Mouse (Mus musculus) embryonic stem cell, embryonic (primary cell): ENCODE data around the gene Timm50.

ENCODE experiments used
- CTCF ChIA-PET, 4 experiments: fragments of 300-600 bp in 2 of 4; fragments of 350-600 bp in 2 of 4; sonication (Branson Sonifier 250); formaldehyde crosslinking; loops; one replicate each; lab custom pipeline; 2022; ENCODE audit warnings: inconsistent platforms in 2 of 4; lab: Charles Lee
- POLR2A ChIA-PET, 4 experiments: fragments of 300-600 bp in 2 of 4; fragments of 350-600 bp in 2 of 4; sonication (Branson Sonifier 250); formaldehyde crosslinking; loops; one replicate each; lab custom pipeline; 2022; ENCODE audit warnings: antibody characterized with exemption in 4 of 4, inconsistent platforms in 1 of 4; lab: Charles Lee

Gene Timm50

DNA sequence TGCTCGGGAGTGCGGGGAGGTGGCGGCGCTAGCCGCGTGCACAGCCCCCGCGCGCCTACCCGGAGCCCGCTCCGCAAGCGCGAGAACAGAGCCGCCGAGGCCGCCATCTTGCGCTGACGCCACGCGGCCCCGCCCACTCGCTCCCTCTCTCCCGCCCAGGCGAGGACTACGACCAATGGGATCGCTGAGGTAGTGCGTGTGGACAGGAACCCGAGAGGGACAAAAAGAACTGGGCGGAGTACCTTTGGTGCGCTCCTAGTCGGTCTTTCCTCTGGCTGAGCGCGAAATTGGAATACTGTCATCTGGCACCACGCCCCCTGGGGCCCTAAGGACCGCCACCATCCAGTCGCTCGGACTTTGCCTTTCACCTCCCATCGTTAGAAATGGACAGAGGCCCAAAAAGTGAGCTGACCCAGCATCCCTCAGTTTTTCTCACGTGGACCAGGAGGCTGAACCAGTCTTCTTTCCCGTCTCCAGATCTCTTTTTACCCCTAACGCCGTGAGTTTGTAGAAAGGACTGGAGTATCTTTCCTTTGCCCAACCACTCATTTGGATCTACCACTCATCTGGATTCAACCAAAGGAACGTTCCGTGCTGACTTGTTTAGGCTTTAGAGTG lies at the start of gene Timm50:
Timm50 (minus strand) TSS at position 147 of the 618 bp plus-strand sequence.
- CTCF ChIA-PET: no interaction called here
- POLR2A ChIA-PET: interaction anchor here in 2 of 4 experiments (0.7 to 5.3 kb wide), 10 partner anchors 9 to 40 kb away, joined by 3 to 36 read pairs (median 4); partner anchors contain the start of genes Rps16 (in 2 of the 2), Selenov (in 2 of the 2), Dll3 (in 1 of the 2) and Supt5 (in 1 of the 2)

DNA sequence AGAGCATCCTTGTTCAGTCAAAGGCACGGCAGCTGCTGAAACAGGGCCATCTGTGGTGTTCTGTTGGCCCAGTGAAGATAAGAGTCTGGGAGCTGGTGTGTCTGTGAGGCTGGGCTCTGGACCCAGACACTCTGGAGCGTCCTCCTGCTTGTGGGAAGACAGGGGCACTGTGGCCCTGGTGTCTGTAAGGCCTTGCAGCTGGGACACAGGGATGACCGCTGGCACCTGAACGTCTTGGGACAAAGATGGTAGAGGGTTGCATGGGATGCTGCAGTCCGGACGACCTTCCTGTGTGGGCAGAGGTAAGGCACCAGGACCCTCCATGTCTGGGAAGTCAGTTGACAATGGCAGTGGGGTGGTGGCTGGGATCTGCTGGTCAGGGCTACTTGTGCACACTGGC lies 48.4 kb upstream of the Timm50 start:
- ChIA-PET POLR2A (interaction anchor here in 3 of 4 experiments (1.4 to 50.6 kb wide), 10 partner anchors 1 to 31 kb away, joined by 3 to 1116 read pairs (median 90); partner anchors contain the start of genes Rps16 (in 3 of the 3), Supt5 (in 2 of the 3), Med29 (in 1 of the 3) and Paf1 (in 1 of the 3)), CTCF (interaction anchor here in 1 of 4 experiments (1.7 to 2.8 kb wide), 2 partner anchors 11 to 15 kb away, joined by 4 to 6 read pairs; no protein-coding TSS in a partner anchor)

DNA sequence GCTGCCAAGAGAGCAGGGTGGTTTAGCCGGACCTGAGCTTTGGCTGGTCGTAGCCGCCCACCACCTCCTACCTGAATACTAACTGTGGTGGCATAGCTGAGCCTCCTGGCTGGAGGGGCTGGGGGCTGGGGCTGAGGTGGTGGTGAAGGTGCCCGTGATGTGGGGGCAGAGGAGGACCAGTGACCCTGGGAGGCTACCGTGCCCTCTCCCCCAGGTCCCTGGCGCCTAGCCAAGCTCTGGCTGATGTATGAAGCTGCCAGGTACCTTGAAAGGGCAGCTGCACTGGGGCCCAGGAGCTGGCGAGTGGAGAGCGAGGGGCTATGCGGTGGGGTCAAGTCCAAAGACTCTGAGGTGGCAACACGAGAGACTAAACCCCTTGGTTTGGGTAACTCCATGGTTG lies 48.0 kb upstream of the Timm50 start:
- POLR2A ChIA-PET: interaction anchor here in 3 of 4 experiments (0.5 to 50.6 kb wide), 12 partner anchors 0 to 188 kb away, joined by 3 to 1116 read pairs (median 90); partner anchors contain the start of genes Rps16 (in 3 of the 3), Supt5 (in 2 of the 3), Med29 (in 1 of the 3) and Paf1 (in 1 of the 3)

DNA sequence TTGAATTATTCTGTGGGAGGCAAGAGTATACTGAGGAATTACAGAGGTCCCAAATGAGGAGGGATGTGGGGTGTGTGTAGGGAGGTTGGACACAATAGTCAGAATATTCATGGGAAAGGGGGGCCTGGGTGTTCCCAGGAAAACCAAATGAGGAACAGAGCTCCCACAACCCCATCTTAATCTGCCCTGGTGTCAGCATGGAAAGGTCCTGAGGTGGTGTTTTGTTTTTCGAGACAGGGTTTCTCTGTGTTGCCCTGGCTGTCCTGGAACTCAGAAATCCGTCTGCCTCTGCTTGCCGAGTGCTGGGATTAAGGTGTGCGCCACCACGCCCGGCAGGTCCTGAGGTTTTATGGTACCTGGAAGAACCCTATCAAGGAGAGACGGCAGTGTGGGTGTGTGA lies 46.6 kb upstream of the Timm50 start:
- POLR2A ChIA-PET: interaction anchor here (0.6 to 50.6 kb wide), 26 partner anchors 1 to 871 kb away, joined by 3 to 1116 read pairs (median 5); partner anchors contain the start of genes Supt5 (in 3 of the 4), Med29 (in 2 of the 4), Paf1 (in 2 of the 4) and Rps16 (in 2 of the 4)
- CTCF ChIA-PET: interaction anchor here in 3 of 4 experiments (1.4 to 4.0 kb wide), 5 partner anchors 12 to 32 kb away, joined by 3 to 22 read pairs (median 9); no protein-coding TSS in a partner anchor

More for the DNA sequence above, 48.0 kb upstream of the Timm50 start:
- CTCF ChIA-PET: interaction anchor here in 1 of 4 experiments (2.8 to 4.0 kb wide), 2 partner anchors 11 to 15 kb away, joined by 6 to 22 read pairs; no protein-coding TSS in a partner anchor

DNA sequence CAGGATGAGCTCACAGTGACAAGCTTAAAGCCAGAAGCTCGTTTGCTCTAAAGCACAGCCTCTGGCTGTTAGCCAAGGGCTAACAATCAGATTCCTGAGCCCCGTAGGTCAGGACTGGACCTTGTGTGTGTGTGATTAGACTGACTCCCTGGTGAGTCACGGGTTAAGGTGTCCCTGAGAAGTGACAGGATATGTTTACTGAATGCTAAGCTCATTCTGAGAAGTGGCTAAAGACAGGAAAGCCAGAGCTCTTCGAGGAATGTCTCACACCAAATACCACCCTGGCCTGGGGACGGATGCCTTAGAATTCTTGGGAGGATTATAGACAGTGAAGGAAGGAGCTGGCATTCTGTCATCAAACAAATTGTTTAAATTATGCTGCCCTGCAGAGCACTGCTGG lies 46.1 kb upstream of the Timm50 start:
- POLR2A ChIA-PET: interaction anchor here (0.6 to 50.6 kb wide), 30 partner anchors 2 to 871 kb away, joined by 3 to 1116 read pairs (median 5); partner anchors contain the start of genes Med29 (in 4 of the 4), Paf1 (in 4 of the 4), Supt5 (in 3 of the 4) and Gmfg (in 1 of the 4)

DNA sequence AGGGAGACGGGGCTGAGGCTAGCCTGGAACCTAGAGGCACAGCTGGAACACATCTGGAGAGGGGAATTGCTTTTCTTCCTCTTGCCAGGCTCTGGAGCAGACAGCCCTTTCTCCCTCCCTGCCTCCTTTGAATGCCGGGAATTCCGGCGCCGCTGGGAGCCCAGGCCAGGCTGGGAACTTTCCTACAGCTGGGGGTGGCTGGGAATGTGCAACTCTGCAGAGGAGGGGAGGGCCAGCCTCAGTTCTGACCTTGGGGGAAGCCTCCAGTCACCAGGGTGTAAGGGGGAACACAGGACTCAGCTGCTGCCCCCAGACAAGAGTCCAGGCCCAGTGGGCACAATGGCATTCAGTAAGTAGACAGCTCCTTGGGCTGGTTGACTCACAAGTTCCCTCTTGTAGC lies 45.1 kb upstream of the Timm50 start:
- POLR2A ChIA-PET: interaction anchor here (0.6 to 50.6 kb wide), 26 partner anchors 3 to 1156 kb away, joined by 3 to 1116 read pairs (median 6); partner anchors contain the start of genes Med29 (in 4 of the 4), Paf1 (in 4 of the 4), Supt5 (in 2 of the 4) and Fbl (in 1 of the 4)
- CTCF ChIA-PET: interaction anchor here in 3 of 4 experiments (0.7 to 4.0 kb wide), 8 partner anchors 12 to 243 kb away, joined by 3 to 22 read pairs (median 4); partner anchors contain the start of gene Zfp36 (in 1 of the 3)

More for the DNA sequence above, 46.1 kb upstream of the Timm50 start:
- CTCF ChIA-PET: interaction anchor here (0.5 to 4.0 kb wide), 7 partner anchors 13 to 391 kb away, joined by 3 to 22 read pairs (median 4); no protein-coding TSS in a partner anchor

DNA sequence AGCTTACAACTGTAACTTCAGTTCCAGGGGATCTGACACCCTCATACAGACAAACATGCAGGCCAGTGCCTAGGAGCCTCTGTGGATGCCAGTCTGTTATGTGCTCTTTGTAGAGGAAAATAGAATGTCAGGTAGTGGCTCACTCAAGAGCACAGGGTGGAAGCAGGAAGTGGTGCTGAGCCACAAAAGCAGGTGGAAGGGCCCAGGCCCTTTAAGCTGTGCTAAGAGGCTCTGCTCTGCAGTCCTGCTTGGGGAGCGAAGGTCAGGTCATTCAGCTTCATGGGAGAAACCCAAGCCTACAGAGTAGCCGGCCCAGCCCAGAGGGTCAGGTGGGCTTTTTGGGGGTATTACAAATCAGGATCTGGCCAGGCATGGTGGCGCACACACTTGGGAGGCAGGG lies 43.3 kb upstream of the Timm50 start:
- POLR2A ChIA-PET: interaction anchor here in 2 of 4 experiments (1.0 to 50.6 kb wide), 12 partner anchors 4 to 304 kb away, joined by 3 to 1116 read pairs (median 80); partner anchors contain the start of genes Med29 (in 2 of the 2), Paf1 (in 2 of the 2), Supt5 (in 2 of the 2) and Plekhg2 (in 1 of the 2)
- CTCF ChIA-PET: interaction anchor here in 1 of 4 experiments (1.8 to 1.9 kb wide), 2 partner anchors 14 to 15 kb away, joined by 3 to 4 read pairs; no protein-coding TSS in a partner anchor

DNA sequence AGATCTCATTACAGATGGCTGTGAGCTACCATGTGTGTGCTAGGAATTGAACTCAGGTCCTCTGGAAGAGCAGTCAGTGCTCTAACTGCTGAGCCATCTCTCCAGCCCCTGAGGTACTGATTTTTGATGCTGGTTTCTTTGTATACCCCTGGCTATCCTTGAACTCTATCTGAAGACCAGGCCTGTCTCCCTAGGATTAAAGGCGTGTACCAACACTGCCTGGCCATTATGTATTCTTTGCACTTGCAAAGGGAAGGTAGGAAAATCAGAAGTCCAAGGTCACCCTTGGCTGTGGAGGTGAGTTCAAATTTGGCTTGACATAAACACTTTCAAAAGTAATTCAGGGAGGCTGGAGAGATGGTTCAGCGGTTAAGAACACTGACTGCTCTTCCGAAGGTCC lies 42.7 kb upstream of the Timm50 start:
- ChIA-PET CTCF (interaction anchor here in 2 of 4 experiments (0.7 to 1.9 kb wide), 5 partner anchors 10 to 15 kb away, joined by 3 to 5 read pairs (median 3); no protein-coding TSS in a partner anchor), POLR2A (interaction anchor here in 3 of 4 experiments (1.0 to 50.6 kb wide), 18 partner anchors 5 to 303 kb away, joined by 3 to 1116 read pairs (median 8); partner anchors contain the start of genes Med29 (in 3 of the 3), Paf1 (in 3 of the 3), Supt5 (in 2 of the 3) and Pak4 (in 1 of the 3))

DNA sequence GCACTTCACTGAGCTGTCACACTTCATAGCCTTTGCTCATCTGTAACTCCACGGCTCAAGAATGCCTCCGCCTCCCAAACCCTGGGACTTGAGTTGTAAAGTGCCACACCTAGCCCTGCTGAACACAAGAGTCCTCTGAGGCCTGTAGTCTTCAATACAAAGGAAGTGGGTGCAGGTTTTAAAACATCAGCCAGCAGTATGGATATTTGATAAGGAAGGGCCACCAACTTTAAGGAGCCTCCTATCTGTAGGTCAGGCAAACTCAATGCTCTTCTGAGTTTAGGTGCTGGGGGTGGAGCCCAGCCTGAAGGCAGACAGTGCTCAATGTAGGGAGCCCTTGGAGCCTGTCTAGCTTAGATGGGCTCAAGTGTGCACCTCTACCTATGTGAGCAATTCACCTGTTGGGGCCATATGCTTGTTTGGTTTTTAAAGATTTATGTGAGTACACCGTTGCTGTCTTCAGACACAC lies 42.3 kb upstream of the Timm50 start:
- ChIA-PET CTCF (interaction anchor here in 2 of 4 experiments (0.7 to 1.9 kb wide), 5 partner anchors 9 to 15 kb away, joined by 3 to 5 read pairs (median 3); no protein-coding TSS in a partner anchor), POLR2A (interaction anchor here in 3 of 4 experiments (1.0 to 50.6 kb wide), 20 partner anchors 5 to 303 kb away, joined by 3 to 1116 read pairs (median 22); partner anchors contain the start of genes Med29 (in 3 of the 3), Paf1 (in 3 of the 3), Supt5 (in 3 of the 3) and Pak4 (in 1 of the 3))

DNA sequence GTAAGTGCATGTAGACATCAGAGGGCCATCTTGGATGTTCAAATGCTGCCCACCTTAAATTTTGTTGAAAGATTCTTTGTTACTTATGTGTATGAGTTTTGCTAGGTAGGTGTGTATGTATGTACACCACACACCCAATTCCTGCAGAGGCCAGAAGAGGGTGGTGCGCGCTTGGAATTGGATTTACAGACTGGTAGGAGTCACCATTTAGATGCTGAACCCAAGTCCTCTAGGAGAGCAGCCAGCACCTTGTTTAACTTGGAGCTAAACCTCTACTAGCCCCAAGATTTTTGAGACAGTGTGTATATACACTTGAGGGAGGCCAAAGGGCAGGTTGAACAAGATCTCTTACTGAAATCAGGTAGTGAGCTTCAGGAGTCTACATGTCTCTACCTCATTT lies 41.4 kb upstream of the Timm50 start:
- ChIA-PET CTCF (interaction anchor here in 2 of 4 experiments (1.5 to 2.5 kb wide), 4 partner anchors 8 to 54 kb away, joined by 3 to 5 read pairs (median 4); no protein-coding TSS in a partner anchor), POLR2A (interaction anchor here (0.5 to 50.6 kb wide), 29 partner anchors 6 to 1046 kb away, joined by 3 to 1116 read pairs (median 6); partner anchors contain the start of genes Med29 (in 3 of the 4), Paf1 (in 3 of the 4), Supt5 (in 3 of the 4) and Eid2b (in 1 of the 4))

DNA sequence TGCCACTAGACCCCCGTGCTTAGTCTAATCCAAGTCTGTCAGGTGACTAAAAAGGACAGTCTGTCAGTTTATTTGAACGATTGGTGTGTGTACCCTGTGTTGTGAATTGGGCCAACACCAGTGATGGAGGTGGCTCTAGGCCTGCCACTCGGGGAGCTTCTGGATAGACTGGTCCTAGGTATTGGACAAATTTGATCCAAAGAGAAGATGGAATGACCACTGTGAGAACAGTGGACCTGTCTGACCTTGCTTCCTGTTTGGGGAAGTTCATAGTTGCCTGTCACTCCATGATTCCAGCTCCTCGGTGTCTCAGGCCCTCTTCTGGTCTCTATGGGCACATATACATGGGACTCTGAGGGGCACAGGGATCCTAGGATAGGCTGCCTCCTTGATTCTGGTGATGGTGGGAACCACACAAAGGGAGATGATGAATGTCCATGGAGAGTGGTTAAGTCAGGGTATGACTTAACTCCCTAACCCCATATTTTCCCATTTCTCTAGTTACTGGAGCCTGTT lies 39.9 kb upstream of the Timm50 start:
- ChIA-PET POLR2A (interaction anchor here (0.5 to 50.6 kb wide), 68 partner anchors 8 to 844 kb away, joined by 3 to 1116 read pairs (median 8); partner anchors contain the start of genes Supt5 (in 4 of the 4), Med29 (in 3 of the 4), Paf1 (in 3 of the 4) and Selenov (in 3 of the 4)), CTCF (interaction anchor here in 1 of 4 experiments (1.0 to 3.7 kb wide), 4 partner anchors 13 to 176 kb away, joined by 3 to 29 read pairs (median 4); partner anchors contain the start of gene Supt5)

DNA sequence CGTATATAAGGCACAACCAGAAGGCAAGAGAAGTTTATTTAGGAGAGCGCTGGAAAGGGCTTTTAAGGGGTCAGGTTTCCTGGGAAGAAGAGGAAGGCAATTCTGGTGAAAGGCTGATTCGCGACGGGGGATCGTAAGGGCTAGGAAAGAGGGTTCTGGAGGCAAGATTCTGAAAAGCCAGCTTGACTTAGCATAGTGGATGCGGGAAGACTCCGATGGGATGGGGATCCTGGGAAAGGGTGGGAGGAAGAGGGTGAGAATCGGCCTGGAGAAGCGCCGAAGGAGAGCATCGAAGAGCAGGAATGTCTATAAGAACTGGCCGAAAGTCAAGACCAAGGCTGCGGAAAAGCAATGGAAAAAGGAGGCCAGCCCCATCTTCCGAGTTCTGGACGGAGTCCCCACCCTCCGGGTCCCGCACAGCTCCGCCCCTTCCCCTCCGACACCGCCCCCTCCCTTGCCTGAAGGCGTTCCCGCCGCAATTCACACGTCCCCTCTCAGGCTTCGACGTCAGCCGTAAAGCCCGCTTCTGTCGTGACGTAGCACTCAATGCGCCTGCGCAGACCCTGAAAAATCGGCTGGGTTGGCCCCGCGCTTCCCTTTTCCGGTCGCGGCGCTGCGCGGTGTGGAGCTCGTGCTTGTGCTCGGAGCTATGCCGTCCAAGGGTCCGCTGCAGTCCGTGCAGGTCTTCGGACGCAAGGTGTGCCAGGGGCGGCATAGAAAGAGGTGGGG lies 38.4 kb upstream of the Timm50 start, which contains the start of gene Rps16:
Rps16 (plus strand) TSS at position 498 of the 729 bp plus-strand sequence.
- POLR2A ChIA-PET: interaction anchor here (0.5 to 50.6 kb wide), 160 partner anchors 8 to 1254 kb away, joined by 3 to 1116 read pairs (median 4); partner anchors contain the start of genes Supt5 (in 4 of the 4), Dll3 (in 3 of the 4), Dyrk1b (in 3 of the 4) and Eid2 (in 3 of the 4)
- CTCF ChIA-PET: interaction anchor here in 3 of 4 experiments (0.6 to 3.7 kb wide), 18 partner anchors 8 to 1124 kb away, joined by 3 to 29 read pairs (median 4); partner anchors contain the start of genes Med29 (in 1 of the 3), Paf1 (in 1 of the 3), Plekhg2 (in 1 of the 3) and Selenov (in 1 of the 3)

DNA sequence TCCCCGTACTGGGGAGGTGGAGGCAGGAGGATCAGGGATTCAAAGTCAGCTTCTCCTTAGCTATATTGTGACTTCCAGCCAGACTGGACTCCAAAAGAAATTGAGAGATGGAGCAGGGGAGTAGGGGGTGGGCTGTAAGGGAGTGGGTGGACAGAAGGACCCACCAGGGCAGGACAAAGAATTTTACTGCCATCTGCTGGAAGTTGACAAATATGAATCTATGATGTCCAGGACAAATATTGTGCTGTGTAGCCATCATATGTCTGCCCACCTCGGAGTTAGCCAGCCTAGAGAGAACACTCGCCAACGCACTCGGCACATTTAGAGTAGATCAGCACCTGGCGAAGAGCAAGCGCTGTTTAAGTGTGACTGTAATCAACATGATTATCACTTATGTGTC lies 36.7 kb upstream of the Timm50 start:
- ChIA-PET POLR2A (interaction anchor here in 3 of 4 experiments (0.9 to 50.6 kb wide), 13 partner anchors 6 to 71 kb away, joined by 3 to 1116 read pairs (median 36); partner anchors contain the start of genes Supt5 (in 3 of the 3), Dll3 (in 1 of the 3), Eid2b (in 1 of the 3) and Med29 (in 1 of the 3)), CTCF (interaction anchor here in 2 of 4 experiments (1.5 to 3.7 kb wide), 2 partner anchors 10 kb away, joined by 3 to 29 read pairs; partner anchors contain the start of gene Supt5 (in 2 of the 2))

DNA sequence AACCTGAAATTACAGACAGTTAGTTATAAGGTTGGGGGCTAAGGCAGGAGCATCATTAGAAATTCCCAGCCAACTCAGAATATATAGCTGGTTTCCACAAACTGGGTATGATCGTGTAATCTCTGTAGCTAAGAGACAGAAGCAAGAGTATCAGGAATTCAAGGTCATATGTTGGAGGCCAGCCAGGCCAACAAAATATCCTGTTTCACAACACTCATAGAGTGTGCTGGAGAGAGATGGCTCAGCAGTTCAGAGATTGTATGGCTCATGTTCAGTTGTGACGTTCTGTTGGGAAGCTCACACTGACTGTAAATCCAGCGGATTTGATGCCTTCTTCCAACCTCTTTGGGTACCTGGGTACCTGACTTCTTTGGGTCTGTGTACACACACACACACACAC lies 35.9 kb upstream of the Timm50 start:
- ChIA-PET POLR2A (interaction anchor here in 3 of 4 experiments (0.6 to 50.6 kb wide), 8 partner anchors 6 to 523 kb away, joined by 3 to 1116 read pairs (median 292); partner anchors contain the start of genes Supt5 (in 2 of the 3), Med29 (in 1 of the 3), Paf1 (in 1 of the 3) and Plekhg2 (in 1 of the 3)), CTCF (interaction anchor here in 2 of 4 experiments (0.6 to 0.7 kb wide), 2 partner anchors 9 to 178 kb away, joined by 3 to 4 read pairs; partner anchors contain the start of gene Fbl (in 1 of the 2))

DNA sequence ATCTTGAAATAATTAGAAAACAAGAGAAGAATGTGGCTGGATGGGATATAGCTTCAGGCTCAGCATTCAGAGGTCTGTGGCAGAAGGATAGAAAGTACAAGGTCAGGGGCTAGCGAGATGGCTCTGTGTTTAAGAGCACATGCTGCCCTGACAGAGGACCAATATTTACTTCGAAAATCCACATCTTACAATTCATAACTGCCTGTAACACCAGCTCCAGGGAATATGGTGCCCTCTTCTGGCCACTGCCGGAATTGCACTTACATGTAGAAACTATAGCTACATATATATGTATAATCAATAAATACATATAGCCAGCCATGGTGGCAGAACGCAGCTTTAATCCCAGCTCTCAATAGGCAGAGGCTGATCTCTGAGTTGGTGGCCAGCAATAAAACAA lies 32.8 kb upstream of the Timm50 start:
- ChIA-PET CTCF (interaction anchor here (0.6 to 2.4 kb wide), 43 partner anchors 8 to 1089 kb away, joined by 3 to 22 read pairs (median 4); partner anchors contain the start of genes Dll3 (in 2 of the 4), Selenov (in 2 of the 4), Eid2 (in 1 of the 4) and Eid2b (in 1 of the 4)), POLR2A (interaction anchor here in 3 of 4 experiments (0.5 to 50.6 kb wide), 21 partner anchors 9 to 858 kb away, joined by 3 to 1116 read pairs (median 4); partner anchors contain the start of genes Med29 (in 3 of the 3), Paf1 (in 3 of the 3), Dll3 (in 2 of the 3) and Zfp36 (in 2 of the 3))
